Mouse (Mus musculus) heart, adult 2 months (tissue): ENCODE results near the gene Olfr160.

ENCODE experiments used
- EP300 ChIP-seq: fragments of 200-500 bp; IDR thresholded peaks from 2 replicates; pipeline ENCODE4 v1.6.1; 2011; ENCODE audit warnings: low read depth, low read length, control low read depth; ENCODE audit not compliant: insufficient read depth
- POLR2A ChIP-seq: fragments of 200-500 bp; IDR thresholded peaks from 2 replicates; pipeline ENCODE4 v1.6.1; 2011; ENCODE audit warnings: mild to moderate bottlenecking, low read depth, low read length, control low read depth; ENCODE audit not compliant: insufficient read depth

GRCm38 (mm10) chr9:37681123-37681522, 34.9 kb downstream of the Olfr160 start:
- TF ChIP-seq POLR2A, result no peak
- no peak for TF ChIP-seq EP300
